Mouse (Mus musculus) testis, adult 2 months (tissue): ENCODE data around the gene 2610044O15Rik8. TPM values are rescaled to one million over a fixed set of nuclear protein-coding genes. Genes with fewer than 3 reads are reported as not detected.
"Not testable (repeated sequence)": the region's sequence is repeated elsewhere in the genome, so short reads cannot be mapped to it uniquely, and the experiment has no call there.

ENCODE experiments used
- H3K27ac ChIP-seq: fragments of 200-500 bp; 2 replicates; pipeline ENCODE4 v1.5.1; 2012; ENCODE audit warnings: low read depth, low read length; ENCODE audit not compliant: control insufficient read depth, insufficient read depth
- H3K27me3 ChIP-seq: fragments of 200-500 bp; 2 replicates; pipeline ENCODE4 v1.6.1; 2012; ENCODE audit warnings: mild to moderate bottlenecking, low read length, moderate library complexity; ENCODE audit not compliant: control insufficient read depth, insufficient read depth
- H3K36me3 ChIP-seq: fragments of 200-500 bp; 2 replicates; pipeline ENCODE4 v1.6.1; 2012; ENCODE audit warnings: mild to moderate bottlenecking, low read length; ENCODE audit not compliant: control insufficient read depth, insufficient read depth
- H3K4me1 ChIP-seq: fragments of 200-500 bp; 2 replicates; pipeline ENCODE4 v1.6.1; 2012; ENCODE audit warnings: low read length; ENCODE audit not compliant: control insufficient read depth, insufficient read depth
- H3K4me3 ChIP-seq: fragments of 200-500 bp; 2 replicates; pipeline ENCODE4 v1.5.1; 2012; ENCODE audit warnings: low read depth, mild to moderate bottlenecking, low read length, moderate library complexity, mixed read lengths; ENCODE audit not compliant: control insufficient read depth
- CTCF ChIP-seq: fragments of 200-500 bp; IDR thresholded peaks from 2 replicates; pipeline ENCODE4 v1.5.1; 2012; ENCODE audit warnings: low read depth, mild to moderate bottlenecking, inconsistent platforms, low read length, moderate library complexity; ENCODE audit not compliant: control insufficient read depth, insufficient read depth, insufficient replicate concordance
- POLR2A ChIP-seq: fragments of 200-500 bp; IDR thresholded peaks from 2 replicates; pipeline ENCODE4 v1.6.1; 2012; ENCODE audit warnings: low read depth, mild to moderate bottlenecking, inconsistent platforms, low read length, moderate library complexity; ENCODE audit not compliant: control insufficient read depth
- polyA plus RNA-seq: library from polyadenylated mRNA; depleted of rRNA; stranded (reverse); fragments of >200 nt; gene quantifications from 2 replicates; pipeline ENCODE4 v1.2.3, GENCODE M21; 2012; rRNA removed

The 2610044O15Rik8 gene
- 0.61 and 2.0 TPM in 2 replicates for polyA plus RNA-seq

DNA sequence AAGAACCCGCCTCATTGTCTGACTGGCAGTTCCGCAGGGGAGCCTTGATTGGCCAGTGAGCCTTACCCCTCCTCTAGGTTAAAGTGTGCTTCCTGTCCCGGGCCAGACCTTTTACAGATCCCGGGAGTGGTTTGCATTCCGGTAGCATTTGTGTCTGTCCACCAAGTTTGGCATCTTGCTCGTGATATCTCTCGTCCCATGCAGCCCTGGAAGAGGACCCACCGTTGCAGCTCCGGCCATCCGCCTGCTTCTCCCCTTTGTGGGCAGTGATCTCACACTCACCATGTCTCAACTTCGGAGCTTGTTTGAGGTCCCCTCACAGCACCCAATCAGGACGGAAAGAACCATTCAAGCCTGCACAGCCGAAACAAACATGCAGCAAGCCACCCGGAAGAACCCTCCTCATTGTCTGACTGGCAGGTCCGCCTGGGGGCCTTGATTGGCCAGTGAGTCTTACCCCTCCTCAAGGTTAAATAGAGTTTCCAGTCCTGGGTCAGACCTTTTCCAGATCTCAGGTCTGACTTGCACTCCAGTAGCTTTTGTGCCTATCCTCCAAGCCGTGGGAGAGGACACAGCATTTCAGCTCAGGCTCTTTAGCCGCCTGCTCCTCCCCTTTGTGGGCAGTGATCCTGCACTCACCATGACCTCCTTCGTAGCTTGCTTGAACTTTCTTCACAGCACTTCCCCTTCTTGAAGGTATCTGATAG lies at the start of gene 2610044O15Rik8:
Gene 2610044O15Rik8, minus strand, starts transcription at position 380 of the 707 bp plus-strand sequence.
- H3K27ac ChIP-seq, result peak within 1 kb of the TSS; percentile 73
- H3K36me3 ChIP-seq, result no peaks in the 10 kb centered on the region
- TF ChIP-seq CTCF, result no peak
- TF ChIP-seq POLR2A, result peak; percentile 11; the same call in 1 of the 2 replicates
- H3K4me3 ChIP-seq, result peak within 1 kb of the TSS; percentile 65
- H3K27me3 ChIP-seq, result no peaks in the 10 kb centered on the region
- H3K4me1 ChIP-seq, result peaks cover 4% of the 10 kb centered on the region

GRCm38 (mm10) chr8:129265918-129266317 lies 31.7 kb upstream of the 2610044O15Rik8 start:
- TF ChIP-seq POLR2A, result no peak
- TF ChIP-seq CTCF, result no peak
- H3K27ac ChIP-seq, result no peak overlapping the region
- H3K4me1 ChIP-seq, result peaks cover 4% of the 10 kb centered on the region
- no peaks in the 10 kb centered on the region for H3K36me3 ChIP-seq
- H3K27me3 ChIP-seq, result no peaks in the 10 kb centered on the region
- H3K4me3 ChIP-seq, result no peak overlapping the region

DNA sequence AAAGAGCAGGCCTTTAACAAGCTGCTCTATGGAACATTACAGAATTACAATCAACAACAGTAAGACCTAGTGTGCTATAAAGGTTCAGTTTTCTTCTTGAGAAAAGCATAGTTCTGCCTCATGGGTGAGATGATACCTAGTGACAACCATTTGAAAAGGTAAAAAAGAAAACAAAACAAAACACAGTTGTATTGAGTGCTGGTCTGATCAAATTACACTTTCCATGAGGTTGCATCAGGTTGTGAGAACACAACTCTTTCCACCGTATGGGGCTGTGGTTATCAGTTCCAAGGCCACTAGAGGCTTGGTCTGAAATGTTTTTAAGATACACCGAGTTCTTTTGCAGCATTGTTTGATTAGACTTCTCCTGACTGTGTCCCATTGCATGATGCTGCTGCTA lies 30.1 kb upstream of the 2610044O15Rik8 start:
- H3K36me3 ChIP-seq, result no peaks in the 10 kb centered on the region
- peaks cover 4% of the 10 kb centered on the region for H3K4me1 ChIP-seq
- TF ChIP-seq POLR2A, result no peak
- TF ChIP-seq CTCF, result no peak
- no peak overlapping the region for H3K27ac ChIP-seq
- peak overlapping the region; percentile 62; the same call in 1 of the 2 replicates for H3K4me3 ChIP-seq
- no peaks in the 10 kb centered on the region for H3K27me3 ChIP-seq

DNA sequence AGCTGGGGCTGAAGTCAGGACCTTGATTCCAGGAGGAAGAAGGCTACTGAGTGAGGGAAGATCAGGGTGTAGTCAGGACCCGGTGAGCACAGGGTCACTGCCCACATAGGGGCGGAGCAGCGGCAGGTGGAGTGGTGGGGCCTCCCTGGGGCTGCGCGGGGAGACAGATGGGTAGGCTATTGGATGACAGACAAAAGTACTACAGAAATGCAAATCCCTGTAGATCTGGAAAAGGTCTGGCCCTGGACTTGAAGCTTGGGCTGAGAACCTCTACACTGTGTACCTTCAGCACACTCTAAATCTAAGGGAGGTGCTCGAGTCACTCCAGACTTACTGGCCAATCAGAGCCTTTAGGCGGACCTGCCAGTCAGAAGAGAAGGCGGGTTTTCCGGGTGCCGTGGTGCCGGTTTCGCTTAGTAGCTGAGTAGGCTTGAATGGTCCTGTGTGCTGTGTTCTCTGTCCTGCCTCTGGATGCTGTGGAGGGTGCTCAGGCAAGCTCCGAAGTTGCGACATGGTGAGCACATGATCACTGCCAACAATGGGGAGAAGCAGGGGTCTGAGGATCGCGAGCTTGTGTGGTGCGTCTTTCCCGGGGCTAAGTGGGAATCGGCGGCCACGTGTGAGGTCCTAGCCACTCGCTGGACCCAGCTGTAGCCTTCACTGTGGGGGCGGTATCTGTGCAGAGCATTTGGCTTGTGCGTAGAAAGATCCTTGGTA lies 29.2 kb upstream of the 2610044O15Rik8 start:
- not testable (repeated sequence) for H3K36me3 ChIP-seq, H3K27ac ChIP-seq, H3K4me1 ChIP-seq, H3K27me3 ChIP-seq
- peak overlapping the region; percentile 79 for H3K4me3 ChIP-seq

DNA sequence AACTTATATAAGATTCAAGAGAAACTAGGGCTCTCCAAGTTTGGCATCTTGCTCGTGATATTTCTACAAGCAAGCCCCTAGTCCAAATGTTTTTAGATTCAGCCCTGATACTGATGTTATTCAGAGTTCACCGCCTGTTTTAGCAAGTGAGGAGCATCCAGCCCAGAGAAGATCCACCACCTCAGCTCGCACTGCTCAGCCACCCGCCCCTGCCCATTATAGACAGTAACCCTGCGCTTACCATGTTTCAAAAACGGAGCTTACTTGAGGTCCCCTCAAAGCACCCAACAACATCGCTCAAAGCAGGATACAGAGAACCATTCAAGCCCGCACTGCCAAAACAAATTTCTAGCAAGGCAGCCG lies 561 bp downstream of the 2610044O15Rik8 start:
- H3K27ac ChIP-seq, result peak overlapping the region; percentile 46; the same call in 1 of the 2 replicates
- no peaks in the 10 kb centered on the region for H3K36me3 ChIP-seq
- peaks cover 4% of the 10 kb centered on the region for H3K4me1 ChIP-seq
- H3K27me3 ChIP-seq, result no peaks in the 10 kb centered on the region
- H3K4me3 ChIP-seq, result peak overlapping the region; percentile 65
- TF ChIP-seq CTCF, result no peak
- no peak; the same call in 1 of the 2 replicates for TF ChIP-seq POLR2A

Other genes starting within 250 kb of the 2610044O15Rik8 start
- 24.9 and 26.9 TPM in 2 replicates for gene Ccdc7a, start 168.9 kb downstream of the 2610044O15Rik8 start, polyA plus RNA-seq
- 16.1 and 20.8 TPM in 2 replicates for gene Ccdc7b, start 167.3 kb downstream of the 2610044O15Rik8 start, polyA plus RNA-seq
- not detected in 2 replicates for gene Gm10999, start 102.7 kb downstream of the 2610044O15Rik8 start, polyA plus RNA-seq